Mouse (Mus musculus) erythroblast, embryonic 14.5 days (primary cell): ENCODE data around the gene Timp3.

Source experiments
- GATA1 ChIP-seq: IDR thresholded peaks from 2 replicates; pipeline ENCODE4 v1.6.1; 2012; ENCODE audit warnings: low read length, inconsistent platforms, mixed read lengths
- TAL1 ChIP-seq: IDR thresholded peaks from 3 replicates; pipeline ENCODE4 v1.6.1; 2012; ENCODE audit warnings: low read length, inconsistent platforms, mixed read lengths

GRCm38 (mm10) chr10:86264618-86265017 lies 35.6 kb upstream of the Timp3 start:
- TF ChIP-seq GATA1 (no peak), TAL1 (no peak)
